Mouse (Mus musculus): ENCODE measurements around the gene Tspoap1.

DNA sequence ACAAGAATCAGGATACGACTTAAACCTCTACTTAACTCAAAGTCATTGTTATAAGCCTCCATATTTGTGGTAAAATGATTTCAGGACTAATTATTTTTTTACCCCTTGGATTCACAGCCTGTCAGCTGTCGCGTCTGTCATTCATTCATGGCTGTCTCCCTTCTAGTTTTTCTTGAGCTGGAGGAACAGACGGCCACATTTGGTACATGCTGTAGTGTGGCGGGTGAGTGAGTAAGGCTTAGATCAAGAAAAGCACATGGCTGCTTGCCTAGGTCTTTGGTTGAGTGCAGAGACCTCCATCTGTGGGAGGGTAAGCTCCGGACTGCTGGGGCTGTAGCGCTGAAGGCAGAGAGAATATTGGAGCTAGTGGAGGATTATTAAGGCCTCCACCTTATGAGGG is 12.6 kb upstream of the Tspoap1 start:
- no peak for TF ChIP-seq CTCF (IDR thresholded peaks at IDR 0.05)
- no peak for TF ChIP-seq EP300 (IDR thresholded peaks at IDR 0.05)
